Mouse (Mus musculus) ovary, adult 18-20 months (tissue): ENCODE data around the gene Ttc17.
A peak's percentile ranks its signal among the peaks of the same experiment; 100 is the strongest.
"Not testable (repeated sequence)": the region's sequence is repeated elsewhere in the genome, so short reads cannot be mapped to it uniquely, and the experiment has no call there.

Source experiments
- DNase-seq: peaks from one replicate; pipeline ENCODE4 v3.0.0; 2022; ENCODE audit warnings: low spot score, mixed read lengths

The Ttc17 gene

GRCm38 (mm10) chr2:94406083-94406957, at the start of gene Ttc17:
Ttc17 (minus strand) TSS chr2:94406689.
- peak; percentile 79 for DNase-seq

GRCm38 (mm10) chr2:94449643-94450042, 43.2 kb upstream of the Ttc17 start:
- no peak for DNase-seq

- DNase-seq = no peak
Observed at GRCm38 (mm10) chr2:94436952-94437351, 30.5 kb upstream of the Ttc17 start.

- no peak for DNase-seq
Observed at GRCm38 (mm10) chr2:94435481-94435880, 29.0 kb upstream of the Ttc17 start.

- no peak for DNase-seq
Observed at GRCm38 (mm10) chr2:94434833-94435232, 28.3 kb upstream of the Ttc17 start.

GRCm38 (mm10) chr2:94432214-94432613, 25.7 kb upstream of the Ttc17 start:
- DNase-seq = no peak

- no peak for DNase-seq
Observed at GRCm38 (mm10) chr2:94428456-94428855, 22.0 kb upstream of the Ttc17 start.

GRCm38 (mm10) chr2:94407441-94407840, 952 bp upstream of the Ttc17 start:
- no peak for DNase-seq

- no peak for DNase-seq
Observed at GRCm38 (mm10) chr2:94407021-94407420, 532 bp upstream of the Ttc17 start.

GRCm38 (mm10) chr2:94405397-94406082, 949 bp downstream of the Ttc17 start:
- DNase-seq = no peak

GRCm38 (mm10) chr2:94404512-94405240, 1.8 kb downstream of the Ttc17 start:
- DNase-seq = no peak

- DNase-seq = no peak
Observed at GRCm38 (mm10) chr2:94402561-94402960, 3.9 kb downstream of the Ttc17 start.

- DNase-seq = no peak
Observed at GRCm38 (mm10) chr2:94402096-94402495, 4.4 kb downstream of the Ttc17 start.

- no peak for DNase-seq
Observed at GRCm38 (mm10) chr2:94401006-94401405, 5.5 kb downstream of the Ttc17 start.

GRCm38 (mm10) chr2:94398138-94398970, 8.1 kb downstream of the Ttc17 start:
- DNase-seq = no peak

- DNase-seq = no peak
Observed at GRCm38 (mm10) chr2:94397453-94397852, 9.0 kb downstream of the Ttc17 start.

- DNase-seq = no peak
Observed at GRCm38 (mm10) chr2:94396325-94396724, 10.2 kb downstream of the Ttc17 start.

- not testable (repeated sequence) for DNase-seq
Observed at GRCm38 (mm10) chr2:94391127-94391526, 15.4 kb downstream of the Ttc17 start.

GRCm38 (mm10) chr2:94389000-94389399, 17.5 kb downstream of the Ttc17 start:
- no peak for DNase-seq

GRCm38 (mm10) chr2:94387846-94388245, 18.6 kb downstream of the Ttc17 start:
- DNase-seq = no peak

GRCm38 (mm10) chr2:94384483-94384882, 22.0 kb downstream of the Ttc17 start:
- not testable (repeated sequence) for DNase-seq
